Mouse (Mus musculus) embryonic fibroblast, embryonic 13.5 days (primary cell): ENCODE measurements at regions not wholly inside any gene's neighbourhood (a gene's known extent, or its start where the extent isn't known, plus 50 kb on each side); places are given as distances from the start of the nearest gene placed in this dataset.

Experiments
- CTCF ChIP-seq: IDR thresholded peaks from 2 replicates; pipeline ENCODE4 v1.5.1; 2011; ENCODE audit warnings: mild to moderate bottlenecking, control low read depth, low read length, moderate library complexity, borderline replicate concordance; ENCODE audit not compliant: insufficient read depth
- POLR2A ChIP-seq: IDR thresholded peaks from 2 replicates; pipeline ENCODE4 v1.6.1; 2011; ENCODE audit warnings: low read depth, mild to moderate bottlenecking, control low read depth, low read length, moderate library complexity

- TF ChIP-seq CTCF (no peak), POLR2A (no peak)
Observed at GRCm38 (mm10) chr1:119299842-119300752, 122.0 kb downstream of the Inhbb start.
